Mouse (Mus musculus): ENCODE data around the gene Ppp1r9a.

DNA sequence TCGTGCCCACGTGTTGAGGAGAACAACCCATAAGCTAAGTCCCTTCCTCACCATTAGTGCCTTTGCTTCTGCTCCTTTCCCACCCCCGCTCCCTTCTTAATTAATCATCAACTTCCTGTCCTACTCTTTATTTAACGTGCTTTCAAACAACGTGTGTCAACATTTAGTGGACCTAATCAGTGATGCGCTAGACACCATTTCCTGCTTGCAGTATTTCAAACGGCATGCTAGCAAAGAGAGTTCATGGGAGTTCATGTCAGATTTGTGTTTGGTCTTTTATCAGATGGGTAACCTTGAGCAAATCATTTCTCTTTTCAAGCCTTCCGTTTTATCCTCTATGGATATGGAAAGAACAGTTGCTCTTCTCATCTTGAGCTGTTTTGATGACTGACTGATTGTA, 210.4 kb downstream of the Ppp1r9a start:
- TF ChIP-seq CTCF (IDR thresholded peaks at IDR 0.05; ENCODE audit: borderline replicate concordance, extremely low read depth, insufficient read depth, insufficient read length) (no peak), POLR2A (IDR thresholded peaks at IDR 0.05; ENCODE audit: borderline replicate concordance, extremely low read depth, insufficient read depth, insufficient read length, poor library complexity, severe bottlenecking) (no peak)
